ENCODE assay signal across 24 mouse cellular contexts in genomic region chr1:97743063-97743462, GRCm38 (mm10). TPM values are rescaled to one million over a fixed set of nuclear protein-coding genes. Genes with fewer than 3 reads are reported as not detected.
DNase-seq lines count a peak whose midpoint lies in the region; ATAC-seq and TF ChIP-seq lines count a peak whose summit lies in the region.
"Had no signal": no experiment of that assay in that cellular context is flagged by ENCODE, and none has a peak within 500 bp of the region (broad histone marks: within the 10 kb centered on the region; RNA-seq: fewer than 3 reads in every experiment).

No protein-coding gene starts in this region.

- no peaks in the 10 kb centered on the region for H3K27me3 ChIP-seq in MEL (ENCODE audit: control insufficient read depth in 1 of 2, insufficient read depth in 2 of 2, low read length in 2 of 2)
- H3K27me3 ChIP-seq in liver, embryonic 15.5 days: no peaks in the 10 kb centered on the region
- H3K27me3 ChIP-seq: CH12.LX; forebrain, embryonic 15.5 days; heart, embryonic 13.5 days; hindbrain, embryonic 15.5 days; kidney, embryonic 15.5 days; midbrain, embryonic 13.5 days; neural tube, embryonic 13.5 days had no signal

- H3K4me3 ChIP-seq in MEL (ENCODE audit: control insufficient read depth in 1 of 2, insufficient read depth in 1 of 2, low read depth in 2 of 2, low read length in 2 of 2): no peak overlapping the region
- no peak overlapping the region for H3K4me3 ChIP-seq in liver, embryonic 15.5 days (replicated peaks)
- H3K4me3 ChIP-seq: forebrain, embryonic 15.5 days; gastrocnemius, adult 2 months; heart, embryonic 13.5 days; hindbrain, embryonic 15.5 days; kidney, embryonic 15.5 days; midbrain, embryonic 13.5 days; neural tube, embryonic 13.5 days had no signal

- no peaks in the 10 kb centered on the region for H3K9me3 ChIP-seq in MEL (replicated peaks; ENCODE audit: insufficient read depth, low read length)
- no peaks in the 10 kb centered on the region for H3K9me3 ChIP-seq in liver, embryonic 15.5 days (replicated peaks)
- H3K9me3 ChIP-seq: forebrain, embryonic 15.5 days; heart, embryonic 13.5 days; hindbrain, embryonic 15.5 days; kidney, embryonic 15.5 days; midbrain, embryonic 13.5 days; neural tube, embryonic 13.5 days had no signal

- no peak for TF ChIP-seq POLR2A in MEL (IDR thresholded peaks at IDR 0.05; ENCODE audit: control insufficient read depth in 1 of 2, insufficient read depth in 1 of 2, low read depth in 1 of 2, low read length in 2 of 2, poor library complexity in 1 of 2)

- no peak for TF ChIP-seq RAD21 in MEL (IDR thresholded peaks at IDR 0.05; ENCODE audit: low read depth, low read length)

- H3K27ac ChIP-seq in MEL (ENCODE audit: control insufficient read depth, low read depth, low read length): peak overlapping the region; percentile 44
- no peak overlapping the region for H3K27ac ChIP-seq in liver, embryonic 15.5 days (replicated peaks)
- H3K27ac ChIP-seq: forebrain, embryonic 15.5 days; gastrocnemius, adult 2 months; heart, embryonic 13.5 days; hindbrain, embryonic 15.5 days; kidney, embryonic 15.5 days; midbrain, embryonic 13.5 days; neural tube, embryonic 13.5 days had no signal

- ATAC-seq in common myeloid progenitor, adult 5-6 weeks (replicated peaks; ENCODE audit: low read depth, poor library complexity, severe bottlenecking): peak; percentile 75
- ATAC-seq in liver, embryonic 15.5 days (ENCODE audit: insufficient read depth): peak; percentile 73
- ATAC-seq in inflammation-experienced regulatory T-cells, adult 6 months: no peak
- ATAC-seq: forebrain, embryonic 15.5 days; midbrain, embryonic 13.5 days had no signal

- TF ChIP-seq EP300 in MEL (IDR thresholded peaks at IDR 0.05; ENCODE audit: low read depth in 1 of 2, low read length in 2 of 2): peak; percentile 92 to 95

- peaks cover 22 to 83% of the 10 kb centered on the region in 2 experiments for H3K36me3 ChIP-seq in MEL (ENCODE audit: control insufficient read depth in 1 of 2, insufficient read depth in 2 of 2, low read length in 2 of 2)
- peaks cover 46% of the 10 kb centered on the region for H3K36me3 ChIP-seq in liver, embryonic 15.5 days (replicated peaks)

- 14% methylated on average over 1 of the region's 1 CpGs for WGBS in liver, embryonic 15.5 days (ENCODE audit: insufficient replicate concordance)

- peaks cover 11 to 14% of the 10 kb centered on the region in 2 experiments for H3K4me1 ChIP-seq in MEL (ENCODE audit: control insufficient read depth in 1 of 2, insufficient read depth in 2 of 2, low read length in 2 of 2)
- H3K4me1 ChIP-seq in liver, embryonic 15.5 days (replicated peaks): peaks cover 11% of the 10 kb centered on the region
- H3K4me1 ChIP-seq: forebrain, embryonic 15.5 days; hindbrain, embryonic 15.5 days; kidney, embryonic 15.5 days; midbrain, embryonic 13.5 days; neural tube, embryonic 13.5 days had no signal

- H3K9ac ChIP-seq in MEL (ENCODE audit: control insufficient read depth, low read depth, low read length, poor library complexity, severe bottlenecking): no peak overlapping the region
- H3K9ac ChIP-seq in liver, embryonic 15.5 days: no peak overlapping the region
- H3K9ac ChIP-seq: forebrain, embryonic 15.5 days; heart, embryonic 13.5 days; hindbrain, embryonic 15.5 days; kidney, embryonic 15.5 days; lung, embryonic 14.5 days; midbrain, embryonic 13.5 days; neural tube, embryonic 13.5 days had no signal

- TF ChIP-seq CTCF in MEL (IDR thresholded peaks at IDR 0.05 in 2 of 3, conservative IDR thresholded peaks at IDR 0.05 in 1 of 3; ENCODE audit: control insufficient read depth in 1 of 3, insufficient read depth in 1 of 3, low read depth in 2 of 3, low read length in 3 of 3, poor library complexity in 1 of 3, severe bottlenecking in 1 of 3): no peak

- H3K79me2 ChIP-seq in MEL (ENCODE audit: control insufficient read depth, insufficient read depth, low read length, poor library complexity): no peaks in the 10 kb centered on the region

- H3K4me2 ChIP-seq in liver, embryonic 15.5 days: no peak overlapping the region
- H3K4me2 ChIP-seq: forebrain, embryonic 15.5 days; heart, embryonic 13.5 days; hindbrain, embryonic 15.5 days; kidney, embryonic 15.5 days; lung, embryonic 14.5 days; midbrain, embryonic 13.5 days; neural tube, embryonic 13.5 days had no signal

- peak; percentile 82 for DNase-seq in MEL (ENCODE audit: low read depth, low spot score)
- DNase-seq in frontal cortex, postnatal 36 days (ENCODE audit: low spot score in 2 of 2): no peak
- DNase-seq in layer of hippocampus, postnatal 36 days: no peak
- DNase-seq: adrenal gland, postnatal 14 days; cerebellum, adult 11-12 months; cerebellum, postnatal 10 days; gastrocnemius, adult 2 months; gastrocnemius, postnatal 36 days; heart, postnatal 10 days; kidney, adult 18-20 months; kidney, postnatal 25 days; left cerebral cortex, postnatal 4 days; lung, embryonic 14.5 days; lung, postnatal 14 days had no signal

TF ChIP-seq in MEL, 35 proteins besides CTCF, POLR2A, EP300 and RAD21 (continues in another document):
- TF ChIP-seq TBP (IDR thresholded peaks at IDR 0.05; ENCODE audit: low read depth, low read length) (no peak), ZMIZ1 (IDR thresholded peaks at IDR 0.05; ENCODE audit: low read depth, low read length) (no peak), USF1 (IDR thresholded peaks at IDR 0.05; ENCODE audit: low read depth, low read length) (no peak), ZNF384 (IDR thresholded peaks at IDR 0.05; ENCODE audit: low read depth, low read length) (no peak), KAT2A (conservative IDR thresholded peaks at IDR 0.05; ENCODE audit: low read depth, low read length) (0 out of 2 replicates have a peak, but pooled peaks have one; percentile 18), SIN3A (IDR thresholded peaks at IDR 0.05; ENCODE audit: low read length) (peak; percentile 66), RCOR1 (IDR thresholded peaks at IDR 0.05; ENCODE audit: low read depth, low read length) (peak; percentile 93), MAZ (IDR thresholded peaks at IDR 0.05; ENCODE audit: low read depth, low read length) (no peak), E2F4 (IDR thresholded peaks at IDR 0.05; ENCODE audit: borderline replicate concordance, low read depth, low read length) (no peak), POLR2AphosphoS5 (IDR thresholded peaks at IDR 0.05; ENCODE audit: borderline replicate concordance, low read depth, low read length) (no peak), TCF12 (IDR thresholded peaks at IDR 0.05; ENCODE audit: low read depth, low read length) (peak; percentile 96), GATA1 (IDR thresholded peaks at IDR 0.05; ENCODE audit: low read depth, low read length) (peak; percentile 95), MYB (IDR thresholded peaks at IDR 0.05; ENCODE audit: low read depth, low read length) (peak; percentile 38; the same call in 1 of the 2 replicates), JUND (IDR thresholded peaks at IDR 0.05; ENCODE audit: low read depth, low read length) (no peak), MAFK (IDR thresholded peaks at IDR 0.05; ENCODE audit: borderline replicate concordance, low read depth, low read length) (0 out of 2 replicates have a peak, but pooled peaks have one; percentile 44), CHD2 (IDR thresholded peaks at IDR 0.05; ENCODE audit: low read length) (no peak), UBTF (IDR thresholded peaks at IDR 0.05; ENCODE audit: borderline replicate concordance, insufficient read depth, low read depth, low read length) (no peak), SMC3 (IDR thresholded peaks at IDR 0.05; ENCODE audit: low read depth, low read length) (no peak), BHLHE40 (IDR thresholded peaks at IDR 0.05; ENCODE audit: borderline replicate concordance, low read depth, low read length) (peak; percentile 23; the same call in 1 of the 2 replicates), MAX (IDR thresholded peaks at IDR 0.05; ENCODE audit: low read length) (peak; percentile 45; the same call in 1 of the 2 replicates), TAL1 (IDR thresholded peaks at IDR 0.05; ENCODE audit: low read length) (peak; percentile 80), ETS1 (IDR thresholded peaks at IDR 0.05; ENCODE audit: low read depth, low read length) (peak; percentile 70; the same call in 1 of the 2 replicates), HCFC1 (IDR thresholded peaks at IDR 0.05; ENCODE audit: low read depth, low read length) (no peak), NELFE (IDR thresholded peaks at IDR 0.05; ENCODE audit: low read depth, low read length) (no peak), ELF1 (IDR thresholded peaks at IDR 0.05; ENCODE audit: low read depth, low read length) (no peak), ZKSCAN1 (IDR thresholded peaks at IDR 0.05; ENCODE audit: low read depth, low read length) (no peak), NRF1 (IDR thresholded peaks at IDR 0.05; ENCODE audit: insufficient read depth, low read depth, low read length, poor library complexity, severe bottlenecking) (no peak), ZC3H11A (IDR thresholded peaks at IDR 0.05; ENCODE audit: low read depth, low read length) (no peak), MYC (IDR thresholded peaks at IDR 0.05; ENCODE audit: low read depth, low read length) (0 out of 2 replicates have a peak, but pooled peaks have one; percentile 29), MEF2A (IDR thresholded peaks at IDR 0.05; ENCODE audit: extremely low read depth, insufficient replicate concordance, low read depth, low read length, poor library complexity, severe bottlenecking) (0 out of 2 replicates have a peak, but pooled peaks have one; percentile 27)

RNA-seq across cellular contexts. Expression of gene Gin1, which starts 26.9 kb away (rescaled TPM):
- 12.3 and 13.6 TPM in 2 replicates for total RNA-seq in MEL (2012; rRNA removed)
- polyA plus RNA-seq in MEL (2012; ENCODE audit: insufficient read depth in 1 of 2, insufficient read length in 2 of 2, low read depth in 1 of 2, low replicate concordance in 2 of 2, missing spikeins in 1 of 2): 10 to 100 TPM in 1 of 2 experiments, not detected in 1; 20.6 TPM
- total RNA-seq in common myeloid progenitor, adult 5-6 weeks (2017): 19.7 and 20.1 TPM in 2 replicates
- polyA plus RNA-seq in liver, embryonic 15.5 days (2015; fragmentation: Nextera tagmentation; extraction: Ambion mirVana): 9.4 and 11.0 TPM in 2 replicates
- polyA plus RNA-seq in inflammation-experienced regulatory T-cells, adult 6 months (2017; shearing (Covaris generic)): 10 to 100 TPM; 18.8 to 27.8 (median 21.5) TPM
- 10 to 100 TPM; 10.7 to 13.6 TPM for total RNA-seq in layer of hippocampus, postnatal 36 days (2021)

RNA-seq across cellular contexts. Expression of gene Ppip5k2, which starts 27.1 kb away (rescaled TPM):
- 57.4 and 60.7 TPM in 2 replicates for total RNA-seq in MEL (2012; rRNA removed)
- 100 to 1,000 TPM in 1 of 2 experiments, 10 to 100 TPM in 1; 47.2 to 651 TPM for polyA plus RNA-seq in MEL (2012; ENCODE audit: insufficient read depth in 1 of 2, insufficient read length in 2 of 2, low read depth in 1 of 2, low replicate concordance in 2 of 2, missing spikeins in 1 of 2)
- 54.2 and 59.7 TPM in 2 replicates for total RNA-seq in common myeloid progenitor, adult 5-6 weeks (2017)
- 10.2 and 10.3 TPM in 2 replicates for polyA plus RNA-seq in liver, embryonic 15.5 days (2015; fragmentation: Nextera tagmentation; extraction: Ambion mirVana)
- 10 to 100 TPM; 30.7 to 38.6 (median 38.6) TPM for polyA plus RNA-seq in inflammation-experienced regulatory T-cells, adult 6 months (2017; shearing (Covaris generic))
- total RNA-seq in layer of hippocampus, postnatal 36 days (2021): 10 to 100 TPM; 18.7 to 19.9 TPM
